Mouse (Mus musculus) forebrain, embryonic 11.5 days (tissue): ENCODE measurements around the gene Astn2. TPM values are rescaled to one million over a fixed set of nuclear protein-coding genes. Genes with fewer than 3 reads are reported as not detected.

Experiments used
- ATAC-seq: fragments of 200-750 bp; cut with Nextera tagmentation; replicated peaks from 2 replicates; pipeline ENCODE4 v1.8.0; 2017; ENCODE audit warnings: moderate TSS enrichment; ENCODE audit not compliant: low FRiP score
- DNase-seq: peaks from one replicate; pipeline ENCODE4 v3.0.0-alpha.2; 2017; ENCODE audit warnings: low spot score
- H3K27ac ChIP-seq: fragments of 300-500 bp; sonication (generic); 2 replicates; pipeline ENCODE4 v1.5.1; 2014; ENCODE audit warnings: low read depth, low read length
- H3K27me3 ChIP-seq: fragments of 300-500 bp; sonication (generic); 2 replicates; pipeline ENCODE4 v1.6.1; 2014; ENCODE audit warnings: mild to moderate bottlenecking, low read length, mixed read lengths; ENCODE audit not compliant: control insufficient read depth, insufficient read depth
- H3K36me3 ChIP-seq: fragments of 300-500 bp; sonication (generic); 2 replicates; pipeline ENCODE4 v1.6.1; 2014; ENCODE audit warnings: mild to moderate bottlenecking, low read length, moderate library complexity, mixed read lengths; ENCODE audit not compliant: control insufficient read depth, insufficient read depth
- H3K4me1 ChIP-seq: fragments of 300-500 bp; sonication (generic); replicated peaks from 2 replicates; pipeline ENCODE4 v1.6.1; 2014; ENCODE audit warnings: low read length, mixed read lengths; ENCODE audit not compliant: control insufficient read depth, insufficient read depth
- H3K4me2 ChIP-seq: fragments of 300-500 bp; sonication (generic); 2 replicates; pipeline ENCODE4 v1.6.1; 2014; ENCODE audit warnings: low read depth, mild to moderate bottlenecking, low read length, moderate library complexity, mixed read lengths; ENCODE audit not compliant: severe bottlenecking
- H3K4me3 ChIP-seq: fragments of 300-500 bp; sonication (generic); 2 replicates; pipeline ENCODE4 v1.5.1; 2014; ENCODE audit warnings: low read depth, low read length
- H3K9ac ChIP-seq: fragments of 300-500 bp; sonication (generic); 2 replicates; pipeline ENCODE4 v1.6.1; 2014; ENCODE audit warnings: low read length
- H3K9me3 ChIP-seq: fragments of 300-500 bp; sonication (generic); 2 replicates; pipeline ENCODE4 v1.6.1; 2016; ENCODE audit warnings: low read length, mixed read lengths; ENCODE audit not compliant: control insufficient read depth
- WGBS: fragments of 180-500 bp; shearing (Covaris S2); extraction: QIAGEN DNeasy Blood & Tissue Kit; methylation state at CpG from one replicate; pipeline ENCODE4 v1.1.7; 2014; 5-methylcytosine and 5-hydroxymethylcytosine counted together
- polyA plus RNA-seq: library from polyadenylated mRNA; unstranded; fragments of >200 nt; fragmentation: Nextera tagmentation; extraction: Ambion mirVana; gene quantifications from 2 replicates; pipeline ENCODE4 v1.2.1, GENCODE M21; 2014

Astn2 gene
- polyA plus RNA-seq, 1 experiment from 2014 or later = 0.94 TPM

DNA sequence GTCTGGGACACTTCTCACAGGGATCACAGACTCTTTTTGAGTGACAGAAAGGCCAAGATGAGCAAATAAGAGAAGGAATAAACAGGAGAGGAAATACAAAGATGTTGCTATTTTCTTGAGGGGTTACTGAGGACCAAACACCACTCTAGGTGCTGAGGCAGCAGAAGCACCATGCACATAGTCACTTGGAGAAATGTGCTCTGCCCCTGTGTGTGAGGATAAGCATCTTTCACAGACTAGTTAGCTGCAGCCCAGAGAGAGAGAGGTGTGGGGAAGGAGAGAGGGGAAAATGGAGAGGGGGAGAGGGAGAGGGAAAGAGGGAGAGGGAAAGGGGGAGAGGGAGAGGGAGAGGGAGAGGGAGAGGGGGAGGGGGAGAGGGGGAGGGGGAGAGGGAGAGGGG, 659.6 kb downstream of the Astn2 start:
- peaks cover 3% of the 10 kb centered on the region; the same call in 1 of the 2 replicates for H3K4me1 ChIP-seq
- H3K4me2 ChIP-seq = no peak overlapping the region
- no peak overlapping the region for H3K9ac ChIP-seq
- no peak overlapping the region for H3K4me3 ChIP-seq
- H3K36me3 ChIP-seq = no peaks in the 10 kb centered on the region
- DNase-seq (no peak), ATAC-seq (no peak)
- no peaks in the 10 kb centered on the region for H3K27me3 ChIP-seq
- no peaks in the 10 kb centered on the region for H3K9me3 ChIP-seq
- H3K27ac ChIP-seq = no peak overlapping the region

GRCm38 (mm10) chr4:65744088-65744610, 660.3 kb downstream of the Astn2 start:
- no peak overlapping the region for H3K4me2 ChIP-seq
- no peaks in the 10 kb centered on the region for H3K27me3 ChIP-seq
- ATAC-seq (no peak), DNase-seq (no peak)
- H3K27ac ChIP-seq = no peak overlapping the region
- H3K4me3 ChIP-seq = no peak overlapping the region
- no peaks in the 10 kb centered on the region for H3K36me3 ChIP-seq
- no peaks in the 10 kb centered on the region for H3K9me3 ChIP-seq
- H3K9ac ChIP-seq = no peak overlapping the region
- WGBS = 75% methylated on average over 5 of the region's 5 CpGs
- H3K4me1 ChIP-seq = peaks cover 3% of the 10 kb centered on the region; the same call in 1 of the 2 replicates

GRCm38 (mm10) chr4:65743160-65743691, 661.2 kb downstream of the Astn2 start:
- Histone ChIP-seq H3K27ac (no peak overlapping the region), H3K4me3 (no peak overlapping the region), H3K4me2 (no peak overlapping the region), H3K9me3 (no peaks in the 10 kb centered on the region), H3K4me1 (peaks cover 3% of the 10 kb centered on the region; the same call in 1 of the 2 replicates), H3K9ac (no peak overlapping the region), H3K36me3 (no peaks in the 10 kb centered on the region), H3K27me3 (no peaks in the 10 kb centered on the region)
- DNase-seq (no peak), ATAC-seq (no peak)

DNA sequence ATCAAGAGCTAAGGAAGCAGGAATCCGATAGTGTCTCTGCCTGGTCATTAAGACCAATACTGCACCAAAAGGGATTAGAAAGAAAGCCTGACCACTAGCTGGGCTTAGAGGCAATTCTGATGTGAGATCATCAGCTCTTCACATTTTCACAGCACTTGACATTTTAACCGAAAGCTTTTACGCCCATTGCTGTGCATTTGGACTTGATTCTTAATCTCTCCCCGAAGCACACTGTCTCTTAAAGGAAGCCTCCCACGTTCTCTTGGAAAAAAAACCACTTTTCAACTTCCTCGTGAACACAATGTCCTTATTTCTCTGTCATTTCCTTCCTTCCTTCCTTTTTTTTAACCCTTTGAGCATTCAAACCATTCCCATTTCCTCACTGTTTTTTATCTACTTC, 680.0 kb downstream of the Astn2 start:
- WGBS = 76% methylated on average over 6 of the region's 6 CpGs
- H3K27me3 ChIP-seq = no peaks in the 10 kb centered on the region
- H3K9me3 ChIP-seq = no peaks in the 10 kb centered on the region
- no peaks in the 10 kb centered on the region for H3K4me1 ChIP-seq
- H3K4me2 ChIP-seq = no peak overlapping the region
- H3K9ac ChIP-seq = no peak overlapping the region
- H3K4me3 ChIP-seq = no peak overlapping the region
- DNase-seq (no peak), ATAC-seq (no peak)
- no peaks in the 10 kb centered on the region for H3K36me3 ChIP-seq
- no peak overlapping the region for H3K27ac ChIP-seq

- H3K4me3 ChIP-seq = no peak overlapping the region
- 85% methylated on average over 2 of the region's 2 CpGs for WGBS
- DNase-seq (no peak), ATAC-seq (no peak)
- H3K27ac ChIP-seq = no peak overlapping the region
- H3K9me3 ChIP-seq = no peaks in the 10 kb centered on the region
- no peak overlapping the region for H3K4me2 ChIP-seq
- no peaks in the 10 kb centered on the region for H3K4me1 ChIP-seq
- H3K36me3 ChIP-seq = no peaks in the 10 kb centered on the region
- H3K9ac ChIP-seq = no peak overlapping the region
- H3K27me3 ChIP-seq = no peaks in the 10 kb centered on the region
Observed at GRCm38 (mm10) chr4:65719610-65720009, 684.8 kb downstream of the Astn2 start.

- no peak overlapping the region for H3K4me3 ChIP-seq
- no peak overlapping the region for H3K27ac ChIP-seq
- H3K4me2 ChIP-seq = no peak overlapping the region
- no peak for DNase-seq
- no peaks in the 10 kb centered on the region for H3K4me1 ChIP-seq
- no peak for ATAC-seq
- no peaks in the 10 kb centered on the region for H3K27me3 ChIP-seq
- H3K9ac ChIP-seq = no peak overlapping the region
- no peaks in the 10 kb centered on the region for H3K36me3 ChIP-seq
- no peaks in the 10 kb centered on the region for H3K9me3 ChIP-seq
- WGBS = 61% methylated on average over 1 of the region's 1 CpGs
Observed at GRCm38 (mm10) chr4:65717899-65718298, 686.5 kb downstream of the Astn2 start.

DNA sequence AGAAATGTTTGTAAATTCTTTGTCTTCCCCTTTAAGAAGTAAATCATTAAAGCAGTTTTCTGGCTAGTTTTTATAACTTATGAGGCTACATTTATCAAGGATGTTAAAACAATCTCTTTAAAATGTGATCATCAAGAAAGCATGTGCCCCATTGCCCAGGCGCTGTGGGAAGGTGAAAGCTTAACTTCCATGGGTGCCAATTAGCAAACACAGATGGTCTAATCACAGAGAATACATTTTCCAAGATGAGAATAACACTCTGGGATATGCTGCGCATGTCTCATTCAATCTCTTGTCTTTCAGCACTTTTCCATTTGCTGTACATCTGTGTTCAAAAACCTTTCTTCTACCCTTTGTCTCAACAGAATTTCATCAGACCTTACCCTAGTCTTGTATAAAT, 688.3 kb downstream of the Astn2 start:
- Histone ChIP-seq H3K36me3 (no peaks in the 10 kb centered on the region), H3K4me2 (no peak overlapping the region), H3K9me3 (no peaks in the 10 kb centered on the region), H3K27ac (no peak overlapping the region), H3K9ac (no peak overlapping the region), H3K4me1 (no peaks in the 10 kb centered on the region), H3K27me3 (no peaks in the 10 kb centered on the region), H3K4me3 (no peak overlapping the region)
- WGBS = 86% methylated on average over 2 of the region's 2 CpGs
- ATAC-seq (no peak), DNase-seq (no peak)

GRCm38 (mm10) chr4:65711678-65712077, 692.7 kb downstream of the Astn2 start:
- Histone ChIP-seq H3K27ac (no peak overlapping the region), H3K9me3 (no peaks in the 10 kb centered on the region), H3K36me3 (no peaks in the 10 kb centered on the region), H3K4me1 (no peaks in the 10 kb centered on the region), H3K27me3 (no peaks in the 10 kb centered on the region), H3K4me3 (no peak overlapping the region), H3K9ac (no peak overlapping the region), H3K4me2 (no peak overlapping the region)
- WGBS = 91% methylated on average over 2 of the region's 2 CpGs
- DNase-seq = no peak
- no peak for ATAC-seq

DNA sequence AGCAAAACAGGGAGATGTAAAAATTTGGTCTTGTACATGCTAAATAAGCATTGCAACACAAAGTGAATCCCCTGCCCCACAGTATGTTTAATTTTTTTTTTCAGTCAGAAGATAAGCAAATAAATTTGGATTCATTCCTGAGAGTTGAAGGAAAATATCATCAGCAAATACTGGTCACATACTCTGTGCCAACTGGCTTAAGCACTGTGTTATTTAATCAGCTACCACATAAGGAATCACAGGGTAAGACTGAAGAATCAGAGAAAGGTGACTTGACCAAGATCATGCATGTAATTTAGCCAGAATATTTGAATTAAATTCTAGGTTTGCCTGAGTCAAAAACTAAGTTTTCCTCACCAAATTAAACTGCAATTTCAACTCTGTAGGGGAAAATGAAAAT, 693.8 kb downstream of the Astn2 start:
- Histone ChIP-seq H3K4me3 (no peak overlapping the region), H3K27ac (no peak overlapping the region), H3K4me2 (no peak overlapping the region), H3K4me1 (no peaks in the 10 kb centered on the region), H3K9me3 (no peaks in the 10 kb centered on the region), H3K9ac (no peak overlapping the region), H3K27me3 (no peaks in the 10 kb centered on the region), H3K36me3 (no peaks in the 10 kb centered on the region)
- ATAC-seq = no peak
- DNase-seq = no peak
